Mouse (Mus musculus) gastrocnemius, adult 18-20 months (tissue): ENCODE measurements at regions not wholly inside any gene's neighbourhood (a gene's known extent, or its start where the extent isn't known, plus 50 kb on each side); places are given as distances from the start of the nearest gene placed in this dataset.
"Not testable (repeated sequence)": the region's sequence is repeated elsewhere in the genome, so short reads cannot be mapped to it uniquely, and the experiment has no call there.

Experiments used
- DNase-seq: peaks from one replicate; pipeline ENCODE4 v3.0.0; 2021; ENCODE audit warnings: low spot score

- DNase-seq = no peak
These were observed 578.3 kb upstream of the Ccdc54 start for GRCm38 (mm10) chr16:51169294-51169693.

- DNase-seq = no peak
These were observed 569.8 kb upstream of the Ccdc54 start for GRCm38 (mm10) chr16:51160768-51161167.

GRCm38 (mm10) chr16:51138575-51138974 lies 547.6 kb upstream of the Ccdc54 start:
- no peak for DNase-seq

GRCm38 (mm10) chr16:51119835-51120234 lies 528.9 kb upstream of the Ccdc54 start:
- no peak for DNase-seq

GRCm38 (mm10) chr16:51118365-51118764 lies 527.4 kb upstream of the Ccdc54 start:
- no peak for DNase-seq

GRCm38 (mm10) chr16:51117836-51118235 lies 526.9 kb upstream of the Ccdc54 start:
- DNase-seq = no peak

- no peak for DNase-seq
These were observed 518.9 kb upstream of the Ccdc54 start for GRCm38 (mm10) chr16:51109864-51110263.

GRCm38 (mm10) chr16:51107421-51107820 lies 516.5 kb upstream of the Ccdc54 start:
- DNase-seq = no peak

- no peak for DNase-seq
These were observed 495.6 kb upstream of the Ccdc54 start for GRCm38 (mm10) chr16:51086556-51086955.

- DNase-seq = no peak
These were observed 489.2 kb upstream of the Ccdc54 start for GRCm38 (mm10) chr16:51080146-51080545.

- peak; percentile 4 for DNase-seq
These were observed 457.7 kb upstream of the Ccdc54 start for GRCm38 (mm10) chr16:51048650-51049049.

- DNase-seq = no peak
These were observed 457.2 kb upstream of the Ccdc54 start for GRCm38 (mm10) chr16:51048169-51048568.

GRCm38 (mm10) chr16:51041311-51041710 lies 450.4 kb upstream of the Ccdc54 start:
- DNase-seq = no peak

GRCm38 (mm10) chr16:51002876-51003275 lies 411.9 kb upstream of the Ccdc54 start:
- DNase-seq = no peak

GRCm38 (mm10) chr16:50964395-50964794 lies 373.4 kb upstream of the Ccdc54 start:
- no peak for DNase-seq

- no peak for DNase-seq
These were observed 353.1 kb upstream of the Ccdc54 start for GRCm38 (mm10) chr16:50944091-50944490.

GRCm38 (mm10) chr16:50943581-50943980 lies 352.6 kb upstream of the Ccdc54 start:
- not testable (repeated sequence) for DNase-seq

- DNase-seq = no peak
These were observed 351.3 kb upstream of the Ccdc54 start for GRCm38 (mm10) chr16:50942291-50942690.

- DNase-seq = no peak
These were observed 348.4 kb upstream of the Ccdc54 start for GRCm38 (mm10) chr16:50939316-50939715.

- no peak for DNase-seq
These were observed 316.8 kb upstream of the Ccdc54 start for GRCm38 (mm10) chr16:50907732-50908131.

GRCm38 (mm10) chr16:50899151-50899550 lies 308.2 kb upstream of the Ccdc54 start:
- DNase-seq = no peak

GRCm38 (mm10) chr16:50877926-50878325 lies 287.0 kb upstream of the Ccdc54 start:
- DNase-seq = no peak

- no peak for DNase-seq
These were observed 280.4 kb upstream of the Ccdc54 start for GRCm38 (mm10) chr16:50871318-50871717.

GRCm38 (mm10) chr16:50863565-50863964 lies 272.6 kb upstream of the Ccdc54 start:
- DNase-seq = no peak
